Mouse (Mus musculus): Measurements from ENCODE around the gene Ccdc162.

- TF ChIP-seq CTCF (IDR thresholded peaks at IDR 0.05; ENCODE audit: low read depth, low read length) (no peak; the same call in 1 of the 2 replicates), POLR2A (IDR thresholded peaks at IDR 0.05; ENCODE audit: borderline replicate concordance, low read depth, low read length) (no peak)
Measured at GRCm38 (mm10) chr10:41489294-41489693, 227.1 kb downstream of the Ccdc162 start.

Measured in bone marrow macrophage, adult 2 months (primary cell).